Mouse (Mus musculus): ENCODE data around the gene Gprc5c. TPM values are rescaled to one million over a fixed set of nuclear protein-coding genes. Genes with fewer than 3 reads are reported as not detected.
A peak's percentile ranks its signal among the peaks of the same experiment; 100 is the strongest.

Gene Gprc5c
- 55.7 and 56.3 TPM in 2 replicates for polyA plus RNA-seq (2016; fragmentation: Nextera tagmentation; extraction: Ambion mirVana)

- WGBS = under 1% methylated on average over 34 of the region's 43 CpGs
- no peak for ATAC-seq (ENCODE audit: insufficient number of reproducible peaks, insufficient read depth, low FRiP score, low TSS enrichment)
- peak within 1 kb of the TSS; percentile 94 for H3K9ac ChIP-seq
- H3K27ac ChIP-seq = peak within 1 kb of the TSS; percentile 96
- H3K9me3 ChIP-seq = no peaks in the 10 kb centered on the region
- no peaks in the 10 kb centered on the region for H3K27me3 ChIP-seq
- H3K4me2 ChIP-seq (replicated peaks) = peak within 1 kb of the TSS; percentile 96
- peak within 1 kb of the TSS; percentile 89 for H3K4me3 ChIP-seq
- peaks cover 33% of the 10 kb centered on the region for H3K4me1 ChIP-seq
- no peaks in the 10 kb centered on the region for H3K36me3 ChIP-seq
Measured at GRCm38 (mm10) chr11:114850452-114851268, at the start of gene Gprc5c. TSS of gene Gprc5c (plus strand) at chr11:114851152.

GRCm38 (mm10) chr11:114801906-114802305 lies 49.0 kb upstream of the Gprc5c start:
- no peaks in the 10 kb centered on the region for H3K36me3 ChIP-seq
- no peak overlapping the region for H3K27ac ChIP-seq
- H3K9ac ChIP-seq = no peak overlapping the region
- H3K4me1 ChIP-seq = peaks cover 11% of the 10 kb centered on the region; the same call in 1 of the 2 replicates
- no peaks in the 10 kb centered on the region for H3K9me3 ChIP-seq
- H3K27me3 ChIP-seq = no peaks in the 10 kb centered on the region
- ATAC-seq (ENCODE audit: insufficient number of reproducible peaks, insufficient read depth, low FRiP score, low TSS enrichment) = no peak
- WGBS = 88% methylated on average over 1 of the region's 1 CpGs
- H3K4me2 ChIP-seq (replicated peaks) = no peak overlapping the region
- H3K4me3 ChIP-seq = no peak overlapping the region

- Histone ChIP-seq H3K4me1 (peaks cover 18% of the 10 kb centered on the region), H3K4me3 (no peak overlapping the region), H3K27me3 (no peaks in the 10 kb centered on the region), H3K9me3 (no peaks in the 10 kb centered on the region), H3K36me3 (no peaks in the 10 kb centered on the region), H3K9ac (no peak overlapping the region), H3K4me2 (replicated peaks) (no peak overlapping the region), H3K27ac (no peak overlapping the region)
- WGBS = 59% methylated on average over 15 of the region's 15 CpGs
- ATAC-seq (ENCODE audit: insufficient number of reproducible peaks, insufficient read depth, low FRiP score, low TSS enrichment) = no peak
Measured at GRCm38 (mm10) chr11:114802540-114803267, 48.2 kb upstream of the Gprc5c start.

- no peak overlapping the region for H3K27ac ChIP-seq
- no peak overlapping the region for H3K9ac ChIP-seq
- WGBS = 33% methylated on average over 8 of the region's 8 CpGs
- no peak for ATAC-seq (ENCODE audit: insufficient number of reproducible peaks, insufficient read depth, low FRiP score, low TSS enrichment)
- no peak overlapping the region for H3K4me2 ChIP-seq (replicated peaks)
- no peak overlapping the region for H3K4me3 ChIP-seq
- H3K9me3 ChIP-seq = no peaks in the 10 kb centered on the region
- H3K36me3 ChIP-seq = no peaks in the 10 kb centered on the region
- peaks cover 24% of the 10 kb centered on the region for H3K4me1 ChIP-seq
- no peaks in the 10 kb centered on the region for H3K27me3 ChIP-seq
Measured at GRCm38 (mm10) chr11:114803990-114804389, 47.0 kb upstream of the Gprc5c start.

- ATAC-seq (ENCODE audit: insufficient number of reproducible peaks, insufficient read depth, low FRiP score, low TSS enrichment) = no peak
- H3K4me1 ChIP-seq = peaks cover 27% of the 10 kb centered on the region
Measured at GRCm38 (mm10) chr11:114807025-114807424, 43.9 kb upstream of the Gprc5c start.

GRCm38 (mm10) chr11:114807686-114808427 lies 43.1 kb upstream of the Gprc5c start:
- no peak overlapping the region for H3K9ac ChIP-seq
- H3K9me3 ChIP-seq = no peaks in the 10 kb centered on the region
- 0 out of 2 replicates have a peak overlapping the region, but pooled peaks have one; percentile 14 for H3K27ac ChIP-seq
- H3K36me3 ChIP-seq = no peaks in the 10 kb centered on the region
- no peak for ATAC-seq (ENCODE audit: insufficient number of reproducible peaks, insufficient read depth, low FRiP score, low TSS enrichment)
- peaks cover 25% of the 10 kb centered on the region for H3K4me1 ChIP-seq
- no peak overlapping the region for H3K4me3 ChIP-seq
- H3K4me2 ChIP-seq (replicated peaks) = no peak overlapping the region
- WGBS = 23% methylated on average over 13 of the region's 14 CpGs
- no peaks in the 10 kb centered on the region for H3K27me3 ChIP-seq

More at GRCm38 (mm10) chr11:114807025-114807424, 43.9 kb upstream of the Gprc5c start:
- Histone ChIP-seq H3K4me3 (no peak overlapping the region), H3K27me3 (no peaks in the 10 kb centered on the region), H3K27ac (no peak overlapping the region), H3K9ac (no peak overlapping the region), H3K36me3 (no peaks in the 10 kb centered on the region), H3K9me3 (no peaks in the 10 kb centered on the region), H3K4me2 (replicated peaks) (no peak overlapping the region)
- 61% methylated on average over 2 of the region's 2 CpGs for WGBS

- peaks cover 16% of the 10 kb centered on the region for H3K4me1 ChIP-seq
- WGBS = 88% methylated on average over 1 of the region's 1 CpGs
- no peak for ATAC-seq (ENCODE audit: insufficient number of reproducible peaks, insufficient read depth, low FRiP score, low TSS enrichment)
Measured at GRCm38 (mm10) chr11:114809371-114809770, 41.6 kb upstream of the Gprc5c start.

GRCm38 (mm10) chr11:114810344-114810743 lies 40.6 kb upstream of the Gprc5c start:
- Histone ChIP-seq H3K4me3 (no peak overlapping the region), H3K9ac (no peak overlapping the region), H3K27me3 (no peaks in the 10 kb centered on the region), H3K4me2 (replicated peaks) (no peak overlapping the region), H3K27ac (peak overlapping the region; percentile 33; the same call in 1 of the 2 replicates), H3K4me1 (peaks cover 16% of the 10 kb centered on the region), H3K36me3 (no peaks in the 10 kb centered on the region), H3K9me3 (no peaks in the 10 kb centered on the region)
- 1% methylated on average over 4 of the region's 4 CpGs for WGBS
- no peak for ATAC-seq (ENCODE audit: insufficient number of reproducible peaks, insufficient read depth, low FRiP score, low TSS enrichment)

More at GRCm38 (mm10) chr11:114809371-114809770, 41.6 kb upstream of the Gprc5c start:
- Histone ChIP-seq H3K9me3 (no peaks in the 10 kb centered on the region), H3K27me3 (no peaks in the 10 kb centered on the region), H3K36me3 (no peaks in the 10 kb centered on the region), H3K4me2 (replicated peaks) (no peak overlapping the region), H3K9ac (no peak overlapping the region), H3K27ac (no peak overlapping the region), H3K4me3 (no peak overlapping the region)

- 9% methylated on average over 6 of the region's 6 CpGs for WGBS
- H3K4me3 ChIP-seq = no peak overlapping the region
- no peak overlapping the region for H3K9ac ChIP-seq
- ATAC-seq (ENCODE audit: insufficient number of reproducible peaks, insufficient read depth, low FRiP score, low TSS enrichment) = peak; percentile 58
- peaks cover 8% of the 10 kb centered on the region for H3K4me1 ChIP-seq
- H3K36me3 ChIP-seq = no peaks in the 10 kb centered on the region
- H3K9me3 ChIP-seq = no peaks in the 10 kb centered on the region
- no peak overlapping the region for H3K27ac ChIP-seq
- H3K27me3 ChIP-seq = no peaks in the 10 kb centered on the region
- H3K4me2 ChIP-seq (replicated peaks) = no peak overlapping the region
Measured at GRCm38 (mm10) chr11:114812731-114813240, 38.2 kb upstream of the Gprc5c start.

GRCm38 (mm10) chr11:114814873-114815592 lies 35.9 kb upstream of the Gprc5c start:
- no peak overlapping the region for H3K9ac ChIP-seq
- H3K36me3 ChIP-seq = no peaks in the 10 kb centered on the region
- no peak overlapping the region for H3K4me3 ChIP-seq
- ATAC-seq (ENCODE audit: insufficient number of reproducible peaks, insufficient read depth, low FRiP score, low TSS enrichment) = no peak
- WGBS = 78% methylated on average over 11 of the region's 11 CpGs
- no peak overlapping the region for H3K27ac ChIP-seq
- H3K27me3 ChIP-seq = no peaks in the 10 kb centered on the region
- peaks cover 11% of the 10 kb centered on the region for H3K4me1 ChIP-seq
- no peak overlapping the region for H3K4me2 ChIP-seq (replicated peaks)
- no peaks in the 10 kb centered on the region for H3K9me3 ChIP-seq

GRCm38 (mm10) chr11:114816934-114817333 lies 34.0 kb upstream of the Gprc5c start:
- H3K27me3 ChIP-seq = no peaks in the 10 kb centered on the region
- WGBS = 92% methylated on average over 4 of the region's 4 CpGs
- peaks cover 18% of the 10 kb centered on the region for H3K4me1 ChIP-seq
- no peaks in the 10 kb centered on the region for H3K36me3 ChIP-seq
- ATAC-seq (ENCODE audit: insufficient number of reproducible peaks, insufficient read depth, low FRiP score, low TSS enrichment) = no peak
- no peak overlapping the region for H3K9ac ChIP-seq
- H3K27ac ChIP-seq = no peak overlapping the region
- no peaks in the 10 kb centered on the region for H3K9me3 ChIP-seq
- H3K4me3 ChIP-seq = no peak overlapping the region
- H3K4me2 ChIP-seq (replicated peaks) = no peak overlapping the region
